Mouse (Mus musculus) lung, adult 2 months (tissue): Measurements from ENCODE around the gene Suz12. TPM values are rescaled to one million over a fixed set of nuclear protein-coding genes. Genes with fewer than 3 reads are reported as not detected.
A peak's percentile ranks its signal among the peaks of the same experiment; 100 is the strongest.

Experiments
- DNase-seq: peaks from one replicate; pipeline ENCODE4 v3.0.0; 2022
- H3K4me1 ChIP-seq: fragments of 200-500 bp; 2 replicates; pipeline ENCODE4 v1.6.1; 2011; ENCODE audit warnings: low read length; ENCODE audit not compliant: control insufficient read depth, insufficient read depth
- H3K4me3 ChIP-seq: fragments of 200-500 bp; replicated peaks from 2 replicates; pipeline ENCODE3; 2011; ENCODE audit warnings: low read depth, mild to moderate bottlenecking, control low read depth, low read length; ENCODE audit errors: extremely low read depth
- CTCF ChIP-seq: fragments of 200-500 bp; IDR thresholded peaks from 2 replicates; pipeline ENCODE4 v1.5.1; 2011; ENCODE audit warnings: mild to moderate bottlenecking, low read length, control low read depth; ENCODE audit not compliant: insufficient read depth
- POLR2A ChIP-seq: fragments of 200-500 bp; IDR thresholded peaks from 2 replicates; pipeline ENCODE4 v1.6.1; 2011; ENCODE audit warnings: low read depth, mild to moderate bottlenecking, control low read depth, low read length, borderline replicate concordance; ENCODE audit errors: extremely low read depth
- WGBS: fragments of 180-500 bp; shearing (Covaris S2); methylation state at CpG from one replicate; pipeline ENCODE4 v1.1.7; 2018; 5-methylcytosine and 5-hydroxymethylcytosine counted together
- polyA plus RNA-seq: library from polyadenylated mRNA; depleted of rRNA; stranded (reverse); fragments of >200 nt; gene quantifications from 2 replicates; pipeline ENCODE4 v1.2.3, GENCODE M21; 2012

Gene Suz12
- polyA plus RNA-seq, 1 experiment: 5.1 TPM

GRCm38 (mm10) chr11:80067558-80067957 is 74.7 kb downstream of the Suz12 start:
- Histone ChIP-seq H3K4me3 (no peak overlapping the region), H3K4me1 (peaks cover 4% of the 10 kb centered on the region)
- WGBS: 52% methylated on average over 5 of the region's 5 CpGs
- TF ChIP-seq CTCF (no peak), POLR2A (no peak)
- no peak for DNase-seq

GRCm38 (mm10) chr11:80069815-80070214 is 76.9 kb downstream of the Suz12 start:
- 22% methylated on average over 3 of the region's 3 CpGs for whole genome bisulfite sequencing
- H3K4me1 ChIP-seq: peaks cover 7% of the 10 kb centered on the region
- H3K4me3 ChIP-seq: no peak overlapping the region
- no peak for DNase-seq
- TF ChIP-seq CTCF (no peak), POLR2A (no peak)

GRCm38 (mm10) chr11:80071039-80071438 is 78.1 kb downstream of the Suz12 start:
- H3K4me1 ChIP-seq: peaks cover 7% of the 10 kb centered on the region
- no peak for DNase-seq
- WGBS: 85% methylated on average over 2 of the region's 2 CpGs
- H3K4me3 ChIP-seq: no peak overlapping the region
- TF ChIP-seq POLR2A (no peak), CTCF (no peak)

- WGBS: 51% methylated on average over 3 of the region's 3 CpGs
- peaks cover 7% of the 10 kb centered on the region for H3K4me1 ChIP-seq
- TF ChIP-seq POLR2A (no peak), CTCF (no peak)
- DNase-seq: no peak
- no peak overlapping the region for H3K4me3 ChIP-seq
Measured at GRCm38 (mm10) chr11:80072365-80072764, 79.5 kb downstream of the Suz12 start.

GRCm38 (mm10) chr11:80075608-80076277 is 82.8 kb downstream of the Suz12 start:
- WGBS: 79% methylated on average over 5 of the region's 5 CpGs
- TF ChIP-seq CTCF (no peak), POLR2A (no peak)
- H3K4me3 ChIP-seq: no peak overlapping the region
- DNase-seq: no peak
- peaks cover 6% of the 10 kb centered on the region for H3K4me1 ChIP-seq

- WGBS: 53% methylated on average over 14 of the region's 14 CpGs
- TF ChIP-seq CTCF: no peak
- no peak for TF ChIP-seq POLR2A
- no peak for DNase-seq
- H3K4me3 ChIP-seq: no peak overlapping the region
- H3K4me1 ChIP-seq: peaks cover 9% of the 10 kb centered on the region
Measured at GRCm38 (mm10) chr11:80077784-80078545, 85.1 kb downstream of the Suz12 start.

- 22% methylated on average over 1 of the region's 1 CpGs for WGBS
- Histone ChIP-seq H3K4me1 (peaks cover 9% of the 10 kb centered on the region), H3K4me3 (no peak overlapping the region)
- DNase-seq: no peak
- TF ChIP-seq CTCF: no peak
- TF ChIP-seq POLR2A: no peak
Measured at GRCm38 (mm10) chr11:80078831-80079230, 85.9 kb downstream of the Suz12 start.

- DNase-seq: no peak
- Histone ChIP-seq H3K4me3 (peak overlapping the region; percentile 95), H3K4me1 (peaks cover 6% of the 10 kb centered on the region; the same call in 1 of the 2 replicates)
- WGBS: 55% methylated on average over 6 of the region's 6 CpGs
- TF ChIP-seq POLR2A: no peak
Measured at GRCm38 (mm10) chr11:80079751-80080150, 86.8 kb downstream of the Suz12 start.

- Histone ChIP-seq H3K4me3 (peak overlapping the region; percentile 95), H3K4me1 (peaks cover 6% of the 10 kb centered on the region; the same call in 1 of the 2 replicates)
- no peak for TF ChIP-seq POLR2A
- TF ChIP-seq CTCF: no peak
- no peak for DNase-seq
- 1% methylated on average over 32 of the region's 32 CpGs for WGBS
Measured at GRCm38 (mm10) chr11:80080381-80080825, 87.5 kb downstream of the Suz12 start.

GRCm38 (mm10) chr11:80080826-80081728 is 88.2 kb downstream of the Suz12 start, which contains the start of gene Crlf3:
Crlf3 (minus strand) TSS chr11:80080991.
- 2% methylated on average over 54 of the region's 55 CpGs for WGBS
- Histone ChIP-seq H3K4me1 (peaks cover 7% of the 10 kb centered on the region; the same call in 1 of the 2 replicates), H3K4me3 (peak within 1 kb of the TSS; percentile 95)
- DNase-seq: peak; percentile 93
- TF ChIP-seq POLR2A: peak; percentile 76
- no peak for TF ChIP-seq CTCF
